Mouse (Mus musculus) left cerebral cortex, postnatal 36 days (tissue): ENCODE results near the gene Gm10959. TPM values are rescaled to one million over a fixed set of nuclear protein-coding genes. Genes with fewer than 3 reads are reported as not detected.

Source experiments
- DNase-seq, 2 experiments: peaks; one replicate each; pipeline ENCODE4 v3.0.0; 2021 to 2022; ENCODE audit warnings: low spot score in 2 of 2, mixed read lengths in 1 of 2
- intact Hi-C: fragments of 180-260 bp; cut with DNase I; formaldehyde crosslinking; loops from one replicate; pipeline ENCODE4 v1.15.1; 2025
- total RNA-seq, 2 experiments: library from RNA; stranded (reverse); gene quantifications; 2 replicates each; pipeline ENCODE4 v1.2.3; 2021

The Gm10959 gene
- total RNA-seq, 2 experiments from 2014 or later = not detected

DNA sequence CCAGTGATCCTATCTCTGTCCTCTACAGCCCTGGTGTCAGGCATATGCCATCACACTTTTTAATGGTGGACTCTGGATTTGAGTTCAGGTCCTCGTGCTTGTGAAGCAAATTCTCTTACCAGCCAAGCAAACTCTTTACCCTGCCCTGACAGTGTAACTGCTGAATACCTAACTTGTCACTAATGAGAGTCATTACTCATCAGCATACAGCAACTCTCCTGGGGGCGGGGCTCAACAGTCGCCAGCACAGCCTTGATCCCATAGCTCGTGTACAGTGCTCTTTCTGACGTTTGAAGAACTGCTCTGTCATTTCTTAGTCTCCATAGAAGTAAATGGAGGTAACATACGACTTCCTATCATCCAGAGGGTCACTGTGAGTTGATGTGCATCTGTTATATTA, 20.9 kb downstream of the Gm10959 start:
- intact Hi-C loops = no loop called here
- no peak for DNase-seq

- DNase-seq = no peak
- intact Hi-C loops = no loop called here
Measured at GRCm38 (mm10) chr3:122895189-122895731, 23.9 kb downstream of the Gm10959 start.

DNA sequence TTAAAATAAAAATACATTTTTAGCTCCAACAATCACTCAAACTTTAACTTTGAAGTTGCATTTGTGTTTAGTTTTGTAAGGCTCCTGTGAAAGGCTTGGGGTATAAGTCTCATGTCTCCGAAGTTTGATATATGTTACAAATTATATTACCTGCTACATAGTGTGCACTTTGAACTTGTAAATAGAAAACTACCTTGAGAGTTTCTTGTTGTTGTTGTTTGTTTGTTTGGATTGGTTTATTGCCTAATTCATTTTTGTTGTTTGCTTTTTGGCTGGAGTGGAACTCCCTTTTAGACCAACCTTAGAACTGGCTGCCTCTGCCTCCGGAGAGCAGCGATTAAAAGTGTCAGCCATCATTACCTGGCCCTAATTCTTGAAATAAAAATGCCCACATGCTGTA, 24.4 kb downstream of the Gm10959 start, which contains the start of gene Fabp2:
Gene Fabp2, plus strand, starts transcription at position 301 of the 400 bp plus-strand sequence.
- intact Hi-C loops = no loop called here
- no peak for DNase-seq

GRCm38 (mm10) chr3:122888371-122888819, 30.8 kb downstream of the Gm10959 start:
- DNase-seq = no peak
- intact Hi-C loops = no loop called here

GRCm38 (mm10) chr3:122887505-122888301, 31.5 kb downstream of the Gm10959 start:
- intact Hi-C loops = no loop called here
- no peak for DNase-seq

GRCm38 (mm10) chr3:122878705-122879315, 40.4 kb downstream of the Gm10959 start:
- no peak for DNase-seq
- intact Hi-C loops = no loop called here

DNA sequence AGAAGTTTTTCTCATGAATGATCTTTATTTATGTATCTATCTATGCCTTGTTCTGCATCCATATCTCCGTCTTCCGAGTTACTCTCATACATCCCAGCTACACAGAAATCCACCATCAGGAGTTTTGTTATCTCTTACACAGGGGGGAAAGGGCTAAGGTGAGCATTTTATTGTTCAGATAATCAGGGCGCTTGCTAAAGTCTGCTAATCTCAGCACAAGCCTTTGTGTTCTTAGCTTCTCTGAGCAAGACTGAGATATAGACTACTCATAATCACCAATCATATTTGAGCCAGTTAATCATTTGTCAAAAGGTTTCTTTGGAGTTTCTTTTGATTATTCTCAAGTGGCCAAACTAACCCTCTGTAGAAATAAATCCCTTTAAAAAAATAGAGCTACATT, 41.6 kb downstream of the Gm10959 start:
- intact Hi-C loops = no loop called here
- no peak for DNase-seq

GRCm38 (mm10) chr3:122876870-122877269, 42.3 kb downstream of the Gm10959 start:
- intact Hi-C loops = no loop called here
- no peak for DNase-seq

- intact Hi-C loops = no loop called here
- DNase-seq = no peak
Measured at GRCm38 (mm10) chr3:122871596-122871995, 47.6 kb downstream of the Gm10959 start.

DNA sequence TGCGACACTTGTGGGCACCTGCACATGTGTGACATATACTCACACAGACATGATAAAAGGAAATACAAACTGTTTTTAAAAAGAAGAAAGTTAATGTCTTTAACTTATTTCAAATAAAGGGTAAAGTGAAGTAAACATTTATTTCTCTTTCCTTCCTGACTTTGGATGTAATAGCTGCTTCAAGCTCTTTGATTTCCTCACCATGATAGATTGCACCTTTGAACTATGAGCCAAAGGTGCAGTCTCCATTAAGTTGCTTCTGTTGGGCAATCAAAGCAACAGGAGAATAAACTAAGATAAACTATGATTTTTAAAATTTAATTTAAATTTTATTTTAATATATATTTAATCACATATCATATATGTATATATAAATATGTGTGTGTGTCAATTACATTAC, 50.9 kb downstream of the Gm10959 start:
- no peak for DNase-seq
- intact Hi-C loops = no loop called here

DNA sequence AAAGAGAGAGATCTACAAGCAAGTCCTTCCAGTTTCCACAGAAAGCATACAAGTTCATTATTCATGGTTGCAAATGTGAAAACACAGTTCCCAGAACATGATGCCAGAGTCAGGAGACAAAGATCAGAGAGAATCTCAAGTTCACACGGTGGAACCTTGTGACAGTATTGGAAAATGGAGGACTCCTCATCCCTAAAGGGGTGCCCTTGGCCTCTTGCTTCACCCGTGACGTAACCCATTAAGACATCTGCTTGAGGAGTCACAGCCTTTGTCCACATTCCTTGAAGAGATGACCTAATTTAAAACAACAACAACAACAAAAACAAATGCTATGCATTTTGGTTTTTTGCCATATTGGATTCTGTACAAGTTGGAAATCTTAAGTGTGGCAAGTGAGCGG, 54.1 kb downstream of the Gm10959 start:
- intact Hi-C loops = no loop called here
- DNase-seq = no peak

Other genes starting within 250 kb of the Gm10959 start
- 10 to 100 TPM in 1 of 2 experiments, 1 to 10 TPM in 1; 10.0 to 17.3 TPM for gene Pde5a, start 190.4 kb downstream of the Gm10959 start, total RNA-seq
- gene Fabp2, start 24.3 kb downstream of the Gm10959 start, total RNA-seq = not detected
- 10 to 100 TPM; 56.6 to 67.5 TPM for gene 1810037I17Rik, start 4.8 kb upstream of the Gm10959 start, total RNA-seq
- 10 to 100 TPM; 21.7 to 32.7 TPM for gene Usp53, start 65.2 kb upstream of the Gm10959 start, total RNA-seq
- under 1 TPM; 0.27 to 0.68 TPM for gene Myoz2, start 115.7 kb upstream of the Gm10959 start, total RNA-seq